Mouse (Mus musculus) left cerebral cortex, adult 18-20 months (tissue): ENCODE results near the gene Phf13. TPM values are rescaled to one million over a fixed set of nuclear protein-coding genes. Genes with fewer than 3 reads are reported as not detected.

Experiments
- DNase-seq, 2 experiments: peaks; one replicate each; pipeline ENCODE4 v3.0.0; 2021 to 2022; ENCODE audit warnings: low spot score in 2 of 2, mixed read lengths in 1 of 2
- total RNA-seq, 2 experiments: library from RNA; stranded (reverse); gene quantifications; 2 replicates each; pipeline ENCODE4 v1.2.3; 2021

Phf13 gene
- total RNA-seq, 2 experiments from 2014 or later, result 17.8 to 19.5 TPM

DNA sequence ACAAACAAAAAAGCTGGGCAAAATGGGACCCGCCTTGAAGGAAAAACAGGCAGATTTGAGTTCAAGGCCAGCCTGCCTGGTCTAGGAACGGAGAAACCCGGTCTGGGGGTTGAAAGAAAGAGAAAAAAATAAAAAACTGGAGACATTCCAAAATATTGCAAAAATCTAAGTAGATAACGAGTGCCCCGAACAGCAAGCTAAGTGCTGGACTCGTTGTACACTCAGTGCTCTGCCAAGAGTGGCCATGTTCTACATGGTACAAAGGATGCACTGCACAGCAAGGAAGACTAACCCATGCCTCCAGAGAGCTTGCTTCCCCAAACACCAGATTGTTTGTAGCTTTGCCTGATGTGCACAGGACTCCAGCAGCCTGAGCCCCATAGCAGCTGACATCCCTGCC lies 3.0 kb downstream of the Phf13 start:
- DNase-seq, result no peak

DNA sequence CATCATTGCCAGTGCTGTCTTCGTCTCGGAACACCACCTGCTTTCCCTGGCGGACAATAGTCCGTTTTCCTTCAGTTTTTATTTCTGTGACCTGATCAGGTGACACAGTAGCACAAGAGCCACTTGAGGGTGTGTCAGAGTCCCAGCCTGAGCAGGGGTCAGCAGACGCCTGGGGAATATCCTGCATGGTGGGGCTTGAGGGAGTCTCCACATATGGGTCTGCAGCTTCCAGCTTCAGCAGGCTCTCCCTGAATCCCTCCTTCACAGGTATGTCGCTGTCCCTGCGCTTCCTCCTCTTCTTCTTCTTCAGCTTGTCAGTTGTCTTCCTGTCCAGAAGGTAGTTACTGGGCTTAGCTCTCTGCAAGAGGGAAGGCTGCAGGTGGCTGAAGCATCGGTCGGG lies 4.0 kb downstream of the Phf13 start:
- DNase-seq, result no peak

DNA sequence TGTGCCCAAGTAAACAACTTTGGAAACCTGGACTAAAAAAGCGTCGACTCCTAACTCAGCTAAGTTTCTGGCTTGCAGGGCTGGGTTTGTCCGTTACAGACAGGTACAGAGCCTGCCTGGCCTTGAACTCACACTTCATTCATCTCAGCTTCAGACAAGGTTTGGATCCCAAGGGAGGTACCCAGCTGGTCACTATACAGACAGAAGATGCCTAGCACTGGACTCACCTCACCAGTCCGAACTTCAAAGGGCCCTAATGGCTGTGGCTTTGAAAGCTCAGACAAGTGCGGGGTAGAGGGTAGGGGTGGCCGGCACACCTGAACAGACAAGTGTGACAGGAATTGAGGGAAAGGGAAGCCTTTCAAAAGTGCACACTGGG lies 7.0 kb downstream of the Phf13 start:
- no peak for DNase-seq

DNA sequence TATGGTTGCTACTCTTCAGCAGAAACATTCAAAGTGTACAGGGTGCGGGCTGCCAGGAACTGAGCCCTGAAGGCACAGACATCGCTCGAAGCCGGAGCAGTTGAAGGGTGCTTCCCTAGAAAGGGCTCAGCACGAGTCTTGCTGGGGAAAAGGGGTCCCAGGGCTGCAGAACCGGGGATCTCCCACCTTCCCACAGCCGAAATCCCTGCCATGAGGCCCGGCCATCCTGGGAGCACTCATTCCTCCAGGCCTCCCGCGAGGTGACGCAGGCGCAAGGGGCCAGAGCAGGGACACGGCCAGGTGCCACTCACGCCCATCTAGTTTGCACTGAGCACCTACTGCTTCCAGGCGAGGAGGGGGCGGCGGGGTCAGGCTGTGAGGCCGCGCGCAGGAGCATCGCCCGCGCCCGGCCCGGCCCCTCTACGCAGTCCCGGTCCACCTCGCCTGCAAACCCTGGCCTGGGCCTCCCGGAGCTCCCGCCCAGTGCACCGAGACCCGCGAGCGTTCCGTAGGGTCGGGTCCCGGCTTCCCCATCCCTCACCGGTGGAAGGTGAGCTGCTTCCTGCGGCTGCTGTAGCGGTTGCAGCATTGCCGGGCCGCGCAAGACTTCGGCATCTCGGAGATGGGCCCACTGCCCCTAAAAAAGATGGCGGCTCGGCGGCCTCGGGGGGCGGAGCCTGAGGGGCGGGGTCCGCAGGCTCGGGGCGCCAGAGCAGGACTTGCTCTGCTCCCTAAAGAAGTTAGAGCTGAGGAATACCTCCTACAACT lies 7.5 kb downstream of the Phf13 start, which contains the start of gene Thap3:
Gene Thap3, minus strand, starts transcription at position 656 of the 768 bp plus-strand sequence.
- DNase-seq, result peak; percentile 78 to 85

DNA sequence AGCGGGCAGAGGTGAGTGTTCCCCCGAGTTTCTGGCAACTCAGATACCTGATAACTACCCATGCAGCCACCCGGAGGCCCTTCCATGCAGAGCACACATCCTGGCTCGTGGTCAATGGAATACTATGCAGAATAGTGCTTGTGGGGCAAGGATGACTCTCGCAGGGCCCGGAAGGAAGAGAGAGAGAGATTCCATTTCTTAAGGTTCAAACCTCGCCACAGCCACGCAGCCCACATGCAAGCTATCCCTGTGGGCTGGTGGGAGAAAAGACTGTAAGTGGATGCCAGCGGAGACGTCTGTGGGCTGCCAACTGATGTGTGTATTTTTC lies 8.1 kb downstream of the Phf13 start:
- DNase-seq, result no peak

DNA sequence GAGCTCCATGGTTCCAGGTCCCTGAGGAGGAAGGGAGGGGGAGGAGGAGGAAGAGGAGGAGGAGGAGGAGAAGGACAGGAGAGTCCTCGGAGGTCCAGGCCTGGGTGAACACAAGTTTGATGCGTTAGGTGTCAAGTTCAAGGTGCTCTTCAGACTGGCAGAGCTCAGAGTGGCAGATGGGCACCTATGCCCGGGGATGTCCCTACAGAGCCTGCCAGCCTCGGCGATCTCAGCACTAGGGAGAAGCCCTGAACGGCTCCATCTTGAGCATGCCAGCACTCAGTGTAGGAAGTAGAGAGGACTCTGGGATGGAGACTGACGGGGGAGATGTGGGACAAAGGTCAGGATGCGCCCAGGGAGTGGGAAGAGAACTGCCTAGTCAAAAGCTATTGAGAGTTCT lies 9.4 kb downstream of the Phf13 start:
- no peak for DNase-seq

DNA sequence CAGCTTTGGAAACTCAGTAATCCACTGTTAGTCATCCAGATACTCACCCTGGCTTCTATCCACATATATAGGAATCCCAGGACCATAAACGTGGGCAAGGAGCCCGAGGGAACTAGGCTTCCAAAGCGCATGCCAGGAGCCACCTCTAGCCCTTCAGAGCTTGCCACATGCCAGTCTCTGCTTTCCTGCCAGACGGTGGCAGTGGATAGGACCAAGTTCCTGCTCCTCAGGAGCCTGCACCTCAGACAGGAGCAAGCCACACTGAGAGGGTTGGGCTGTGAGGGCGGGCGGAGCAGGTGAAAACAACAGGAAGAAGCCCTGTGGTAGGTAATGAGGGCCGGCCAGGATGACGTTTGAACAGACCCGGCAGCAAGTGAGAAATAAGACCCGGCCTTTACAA lies 10.2 kb downstream of the Phf13 start:
- DNase-seq, result no peak

DNA sequence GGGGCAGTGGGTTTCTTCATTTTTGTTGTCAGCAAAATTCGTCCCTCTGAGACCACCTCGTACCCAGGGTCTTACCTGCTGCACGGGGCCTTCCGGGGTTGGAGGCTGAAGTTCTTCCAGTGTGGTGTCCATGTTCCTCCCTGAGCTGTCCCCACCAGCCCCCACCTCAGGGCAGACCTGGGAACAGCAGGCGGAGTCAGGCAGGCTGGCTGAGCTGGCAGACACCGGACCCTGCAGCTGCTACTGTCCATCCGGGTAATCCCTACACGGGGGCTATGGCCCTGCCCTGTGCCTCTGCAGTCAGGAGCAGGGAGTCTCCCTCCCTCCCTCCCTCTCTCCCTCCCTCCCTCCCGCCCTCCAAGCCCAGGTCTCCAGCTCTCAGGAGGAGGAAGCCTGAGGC lies 12.5 kb downstream of the Phf13 start:
- no peak for DNase-seq

DNA sequence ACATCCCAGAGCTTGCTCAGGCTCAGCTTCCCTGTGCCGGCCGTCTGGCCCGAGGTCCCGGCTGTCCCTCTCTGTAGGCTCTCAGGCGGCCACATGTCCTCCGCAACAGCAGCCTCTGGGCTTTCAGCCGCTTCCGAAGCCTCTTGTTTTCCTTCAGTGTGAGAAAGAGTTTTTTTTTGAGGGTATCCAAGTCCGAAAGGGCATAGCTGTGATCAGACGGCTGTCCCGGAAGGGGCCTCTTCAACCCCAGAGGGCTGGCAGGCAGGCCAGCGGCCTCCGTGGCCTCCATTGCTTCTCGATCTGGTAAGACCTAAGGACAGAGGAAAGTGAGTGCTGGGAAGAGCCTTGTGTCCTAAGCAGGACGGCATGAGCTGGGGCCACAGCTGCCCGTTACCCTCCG lies 13.0 kb downstream of the Phf13 start:
- no peak for DNase-seq

DNA sequence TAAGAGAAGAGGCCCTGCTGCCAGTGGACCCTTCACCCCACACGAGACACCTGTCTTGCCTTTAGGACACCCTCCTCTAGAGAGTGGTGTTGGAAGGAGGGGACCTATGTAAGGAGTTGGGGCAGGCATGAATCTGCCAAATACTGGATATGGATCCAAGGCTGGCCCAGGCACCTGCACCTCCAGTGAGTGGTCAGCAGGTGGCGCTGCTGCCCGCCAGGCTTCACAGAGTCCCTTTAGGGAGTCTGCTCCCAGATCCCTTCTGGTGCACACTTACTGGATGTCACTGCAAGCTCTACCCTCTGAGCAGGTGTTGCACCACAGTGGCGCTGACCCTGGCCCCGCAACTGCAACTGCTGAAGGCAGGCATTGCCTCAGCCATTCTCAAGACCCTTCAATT lies 14.7 kb downstream of the Phf13 start:
- peak; percentile 83 to 86 for DNase-seq

DNA sequence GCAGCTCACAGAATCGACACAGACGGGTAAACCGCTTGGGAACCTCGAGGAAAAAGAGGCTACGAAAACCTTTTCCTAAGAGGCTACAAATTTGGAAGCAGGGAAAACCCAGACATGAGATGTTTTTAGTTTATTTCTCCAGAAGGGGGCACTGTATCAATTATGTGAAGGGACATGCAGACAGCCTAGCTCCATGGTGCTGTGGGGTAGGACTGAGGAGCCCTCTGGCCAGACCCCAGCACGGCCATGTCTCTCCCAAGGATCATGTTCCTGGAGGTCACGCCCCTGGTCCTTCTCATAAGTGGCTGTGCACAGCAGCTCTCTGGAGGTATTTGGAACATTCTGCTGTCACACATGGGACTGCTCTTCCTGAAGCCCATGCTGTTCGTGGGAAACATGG lies 15.4 kb downstream of the Phf13 start:
- DNase-seq, result no peak

DNA sequence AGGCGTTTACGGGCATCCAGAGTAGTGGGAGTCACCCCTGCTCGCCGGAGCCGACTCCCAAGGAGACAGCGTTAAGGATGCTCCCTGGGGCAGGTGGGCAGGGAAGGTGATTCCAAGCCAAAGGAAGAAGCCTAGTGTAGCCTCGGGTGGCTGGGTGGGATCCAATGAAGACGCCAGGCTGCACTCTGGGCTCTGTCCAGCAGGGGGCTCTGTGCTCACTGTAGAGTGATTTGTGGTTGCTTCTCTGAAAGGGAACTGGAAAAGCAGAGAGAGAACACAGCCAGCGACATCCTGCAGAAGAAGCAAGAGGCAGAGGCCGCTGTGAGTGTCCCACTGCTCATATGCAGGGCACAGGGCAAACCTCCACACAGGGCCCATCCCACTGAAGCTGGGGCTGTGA lies 18.3 kb downstream of the Phf13 start:
- DNase-seq, result peak; percentile 87 to 94

DNA sequence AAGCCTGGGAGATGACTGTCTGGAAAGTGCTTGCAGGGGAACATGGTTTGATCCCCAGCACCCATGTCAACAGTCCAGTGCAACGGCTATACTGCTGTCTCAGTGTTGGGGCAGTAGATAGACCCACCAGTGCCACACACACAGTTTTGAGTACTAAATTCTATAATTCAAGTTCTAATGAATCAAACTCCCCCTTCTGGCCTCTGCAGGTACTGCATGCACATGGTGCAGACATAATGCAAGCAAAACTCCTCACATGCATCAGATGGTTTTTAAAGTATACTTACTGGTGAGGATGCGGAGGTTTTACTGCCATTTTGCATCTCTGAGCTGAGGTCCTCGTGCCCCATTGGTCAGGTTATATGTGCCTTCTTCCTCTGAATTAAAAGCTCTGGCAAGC lies 20.6 kb downstream of the Phf13 start:
- DNase-seq, result no peak

DNA sequence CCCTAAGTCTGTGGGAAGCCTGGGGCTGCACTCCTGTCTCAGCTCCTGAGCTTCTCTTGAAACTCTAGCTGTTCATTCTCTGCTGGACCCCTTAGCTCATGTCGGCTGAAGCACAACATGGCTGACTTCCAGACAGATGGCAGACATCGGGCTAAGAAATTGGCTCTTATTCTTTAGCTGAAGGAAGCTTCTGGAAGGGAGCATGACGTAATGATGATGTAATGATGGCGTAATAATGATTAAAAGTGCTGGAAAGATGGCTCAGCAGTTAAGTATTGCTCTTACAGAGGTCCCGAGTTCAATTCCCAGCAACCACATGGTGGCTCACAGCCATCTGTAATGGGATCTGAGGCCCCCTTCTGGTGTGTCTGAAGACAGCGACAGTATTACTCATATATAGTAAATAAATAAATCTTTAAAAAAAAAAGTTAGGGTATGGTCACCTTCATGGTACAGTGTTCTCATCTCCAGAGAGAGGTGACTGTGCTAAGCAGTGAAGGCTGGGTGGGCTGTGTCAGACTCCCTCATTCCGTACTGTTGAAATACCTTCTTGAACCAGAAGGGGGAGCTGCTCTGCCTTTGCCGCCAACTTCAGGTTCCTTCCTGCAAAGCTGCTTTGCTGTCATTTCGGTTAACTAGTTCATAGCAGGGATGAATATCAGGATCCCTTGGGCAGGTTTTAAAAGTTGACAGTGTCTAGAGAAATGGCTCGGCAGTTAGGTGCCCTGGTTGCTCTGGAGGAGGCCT lies 23.7 kb downstream of the Phf13 start:
- peak in 1 of 2 experiments; percentile 44 for DNase-seq

DNA sequence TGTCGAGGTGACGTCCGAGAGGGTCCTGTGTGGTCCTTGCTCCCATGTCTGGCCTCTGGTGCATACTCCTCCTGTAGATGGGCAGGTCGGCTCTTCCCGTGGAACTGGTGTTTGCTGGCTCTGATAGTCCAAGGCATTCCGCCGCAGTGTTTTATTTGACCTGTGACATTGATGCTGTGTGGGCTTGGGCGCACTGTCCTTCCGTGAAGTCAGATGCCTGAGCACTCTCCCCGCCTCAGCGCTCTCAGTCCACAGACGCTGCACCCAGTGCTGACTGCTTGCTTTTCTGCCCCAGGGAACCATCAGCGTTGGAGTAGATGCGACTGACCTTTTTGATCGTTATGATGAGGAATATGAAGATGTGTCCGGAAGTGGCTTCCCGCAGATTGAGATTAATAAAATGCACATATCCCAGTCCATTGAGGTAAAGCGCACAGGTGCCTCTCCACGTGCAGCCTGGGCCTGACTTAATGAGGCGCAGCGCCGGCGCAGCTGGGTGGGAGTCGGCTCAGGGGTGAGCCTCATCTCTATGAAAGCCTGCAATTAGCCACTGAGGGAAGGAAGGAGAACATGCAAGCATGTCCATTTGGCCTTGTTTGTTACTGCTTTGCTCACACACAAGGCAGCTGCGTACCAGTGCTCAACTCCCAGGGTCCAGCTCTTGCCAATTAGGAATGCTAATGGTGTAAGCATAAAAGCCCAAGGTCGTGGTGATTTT lies 27.7 kb downstream of the Phf13 start:
- DNase-seq, result no peak

DNA sequence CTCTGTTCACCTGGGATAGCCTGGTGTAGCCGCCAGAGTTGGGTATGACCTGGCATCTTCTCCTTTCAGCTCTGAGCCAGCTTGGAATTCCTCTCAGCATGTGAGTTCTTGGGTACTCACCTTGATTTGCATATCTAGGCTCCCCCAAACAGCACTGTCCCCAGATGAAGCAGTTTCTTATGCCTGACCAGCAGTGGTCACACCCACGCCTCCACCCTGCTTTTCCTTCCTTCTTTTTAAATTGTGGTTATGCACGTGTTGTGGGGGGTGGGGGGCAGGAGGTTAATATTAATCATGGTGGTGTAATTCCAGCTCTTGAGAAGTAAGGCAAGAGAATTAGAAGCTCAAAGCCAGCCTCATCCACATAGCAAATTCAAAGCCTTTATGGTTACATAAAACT lies 33.2 kb downstream of the Phf13 start:
- DNase-seq, result no peak

DNA sequence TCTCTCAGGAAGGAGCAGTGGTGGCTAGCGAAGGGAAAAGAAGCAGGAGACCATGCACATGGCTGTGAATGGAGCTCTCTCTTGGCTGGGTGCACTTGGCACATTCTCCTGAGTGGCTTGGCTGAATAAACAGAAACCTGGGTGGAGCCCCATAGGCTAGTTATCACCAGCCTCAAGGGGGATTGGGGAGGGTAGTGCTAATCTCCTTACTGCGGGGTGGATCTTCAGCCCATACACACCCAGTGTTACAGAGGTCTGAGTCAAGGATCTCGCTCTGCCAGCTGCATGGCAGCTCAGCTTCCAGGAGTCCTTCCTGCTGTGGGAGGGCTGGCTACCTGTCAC lies 35.6 kb downstream of the Phf13 start:
- no peak for DNase-seq

DNA sequence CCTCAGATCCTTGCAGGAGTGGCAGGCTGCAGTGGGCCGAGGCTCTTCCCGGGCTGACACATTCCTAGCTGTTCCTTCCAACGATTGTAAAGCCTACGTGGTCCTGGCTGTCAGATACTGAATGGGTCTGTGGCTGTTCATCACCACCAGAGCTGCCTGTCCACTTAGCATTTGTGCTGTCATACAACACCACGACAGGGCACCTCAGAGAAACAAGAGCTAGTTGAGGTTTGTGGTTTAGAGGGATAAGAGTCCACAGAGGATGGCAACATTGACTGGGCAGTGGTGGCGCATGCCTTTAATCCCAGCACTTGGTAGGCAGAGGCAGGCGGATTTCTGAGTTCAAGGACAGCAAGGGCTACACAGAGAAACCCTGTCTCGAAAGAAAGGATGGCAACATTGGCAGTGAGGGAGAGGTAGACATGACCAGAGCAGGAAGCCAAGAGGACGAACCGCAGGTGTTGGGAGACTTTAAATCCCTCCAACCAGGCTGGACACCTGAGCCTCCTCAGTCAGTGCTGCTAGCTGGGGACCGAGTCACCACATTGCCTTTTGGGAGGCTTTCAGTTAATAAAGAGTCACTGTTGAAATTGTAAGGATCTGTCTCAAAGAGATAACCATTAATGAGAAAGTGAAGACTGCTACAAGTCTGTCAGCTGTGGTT lies 36.1 kb downstream of the Phf13 start:
- no peak for DNase-seq

DNA sequence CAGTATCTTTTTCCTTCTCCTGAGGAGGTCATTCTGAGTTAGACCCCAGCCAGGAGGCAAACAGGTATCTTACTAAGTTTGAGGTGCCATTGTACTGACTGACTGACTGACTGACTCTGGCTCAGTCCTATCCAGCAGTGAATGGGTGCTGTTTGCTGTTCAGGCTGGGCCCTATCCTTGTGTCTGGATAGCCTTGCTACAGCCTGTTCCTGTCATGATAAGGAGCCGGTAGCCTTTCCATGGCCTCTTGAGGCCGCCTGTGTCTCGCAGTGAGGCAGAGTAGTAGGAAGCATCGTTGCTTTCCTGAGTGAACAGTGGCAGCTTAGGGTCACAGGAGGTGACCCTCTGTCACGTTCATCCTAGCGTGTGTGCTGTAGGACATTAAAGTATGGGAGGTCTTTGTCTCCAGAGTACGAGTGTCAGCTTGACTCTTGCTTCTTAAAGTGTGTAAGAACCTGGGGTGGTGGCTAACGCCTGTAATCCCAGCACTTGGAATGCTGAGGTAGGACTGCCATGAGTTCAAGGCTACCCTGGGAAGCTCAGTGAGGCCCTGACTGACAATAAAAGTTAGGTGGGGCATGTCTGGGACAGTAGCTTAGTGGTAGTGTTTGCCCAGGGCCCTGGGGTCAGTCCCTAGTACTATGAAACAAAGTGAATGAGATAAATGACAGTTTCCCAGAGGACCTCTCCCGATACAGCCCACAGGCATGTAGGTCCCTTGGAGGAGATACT lies 38.3 kb downstream of the Phf13 start:
- no peak for DNase-seq

DNA sequence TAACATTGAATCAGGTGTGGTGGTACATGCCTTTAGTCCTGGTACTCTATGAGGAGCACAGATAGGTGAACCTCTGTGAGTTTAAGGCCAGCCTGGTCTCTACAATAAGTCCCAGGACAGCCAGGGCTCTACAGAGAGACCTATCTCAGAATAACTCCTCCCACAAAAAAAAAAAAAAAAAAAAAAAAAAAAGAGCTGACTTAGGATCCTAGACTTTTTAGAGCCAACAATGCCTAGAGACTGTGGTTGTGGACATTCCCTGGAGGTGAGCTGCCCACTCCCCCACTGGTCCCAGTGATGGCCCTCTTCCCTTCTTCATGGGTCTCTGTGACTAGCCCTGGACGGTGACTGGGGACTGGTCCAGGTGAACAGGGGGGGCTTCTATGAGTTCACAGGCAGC lies 40.3 kb downstream of the Phf13 start:
- DNase-seq, result no peak

DNA sequence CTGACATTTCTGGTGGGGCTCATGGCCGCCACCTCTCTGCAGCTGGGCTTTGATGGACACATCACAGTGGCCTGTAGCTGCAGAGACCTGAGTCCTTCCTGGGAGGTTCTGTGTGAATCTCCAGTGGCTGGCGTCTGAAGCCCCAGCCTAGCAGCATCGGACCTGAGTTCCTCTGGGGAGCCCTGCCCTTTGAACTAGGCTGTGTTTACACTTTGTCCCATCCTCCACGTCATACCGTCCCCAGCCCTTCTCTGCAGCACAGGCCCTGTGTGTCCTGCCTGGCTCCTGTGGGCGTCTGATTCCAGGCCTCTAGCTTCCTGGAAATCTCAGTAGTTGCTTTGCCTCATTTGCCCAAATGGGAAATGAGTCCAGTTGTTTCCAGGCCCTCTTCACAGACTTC lies 42.8 kb downstream of the Phf13 start:
- DNase-seq, result no peak
